Mouse (Mus musculus): ENCODE measurements around the gene Rhod. TPM values are rescaled to one million over a fixed set of nuclear protein-coding genes. Genes with fewer than 3 reads are reported as not detected.
A peak's percentile ranks its signal among the peaks of the same experiment; 100 is the strongest.

The Rhod gene
- total RNA-seq, 2 experiments from 2014 or later: 11.4 to 12.1 TPM

DNA sequence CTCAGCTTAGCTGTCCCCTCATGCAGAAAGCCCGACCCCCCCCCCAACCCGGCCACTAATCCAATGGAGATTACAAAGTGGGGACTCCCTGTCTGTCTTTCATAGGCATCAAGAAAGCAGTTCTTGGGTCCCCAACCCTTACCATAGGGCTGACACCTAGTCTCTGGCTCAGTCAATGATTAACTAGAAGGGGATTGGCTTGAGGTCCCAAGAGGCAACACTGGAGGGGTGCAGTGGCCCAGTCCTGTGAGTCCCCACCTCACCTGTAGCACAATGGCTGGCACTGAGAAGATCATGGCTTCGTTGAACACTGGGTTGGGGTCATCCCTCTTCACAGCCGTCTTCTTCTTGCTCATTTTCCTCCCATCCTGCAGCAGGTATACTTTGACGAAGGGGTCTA lies 11.4 kb upstream of the Rhod start:
- DNase-seq: no peak

GRCm38 (mm10) chr19:4449230-4449629 lies 10.0 kb upstream of the Rhod start:
- no peak for DNase-seq

GRCm38 (mm10) chr19:4447445-4447844 lies 8.2 kb upstream of the Rhod start:
- DNase-seq: no peak

DNA sequence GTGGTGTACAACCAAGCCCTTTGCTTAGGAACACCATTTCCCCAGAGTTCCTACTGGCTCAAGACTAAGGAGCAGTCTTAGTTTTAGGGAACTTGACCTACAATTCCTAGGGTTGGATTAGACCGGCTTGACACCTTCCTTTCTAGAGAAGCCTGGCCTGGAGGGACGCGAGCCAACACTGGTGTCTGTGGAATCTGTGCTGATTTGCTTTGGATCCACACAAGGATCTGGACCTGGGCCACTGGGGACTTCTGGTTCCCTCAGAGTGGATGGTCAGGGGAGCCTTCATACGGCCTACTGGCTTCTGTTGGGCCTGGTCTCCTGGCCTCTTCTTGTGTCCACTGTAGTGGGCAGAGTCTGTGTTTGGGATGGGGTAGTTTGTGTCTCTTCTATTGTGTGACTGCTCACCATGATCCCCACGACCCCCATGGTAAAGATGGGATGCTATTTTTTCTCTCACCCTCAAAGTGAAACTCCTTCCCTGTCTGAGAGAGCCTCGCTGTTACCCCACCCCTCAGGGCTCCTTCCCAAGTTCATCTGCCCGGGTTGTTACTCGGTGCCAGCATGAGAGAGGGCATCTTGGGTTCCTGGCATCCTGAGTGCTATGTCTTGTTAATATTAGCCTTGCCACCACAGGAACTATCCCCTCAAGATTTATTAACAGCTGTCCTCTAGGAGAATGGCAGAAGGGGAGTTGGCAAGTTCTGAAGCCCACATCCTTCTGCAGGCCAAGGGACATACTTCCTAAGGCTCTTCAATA lies 7.6 kb upstream of the Rhod start:
- no peak for DNase-seq

- DNase-seq: peak; percentile 87
Measured at GRCm38 (mm10) chr19:4442408-4442807, 3.2 kb upstream of the Rhod start.

GRCm38 (mm10) chr19:4441621-4442161 lies 2.5 kb upstream of the Rhod start:
- DNase-seq: peak; percentile 42

- DNase-seq: peak; percentile 63
Measured at GRCm38 (mm10) chr19:4441090-4441591, 1.9 kb upstream of the Rhod start.

GRCm38 (mm10) chr19:4440222-4440621 lies 990 bp upstream of the Rhod start:
- peak; percentile 35 for DNase-seq

- DNase-seq: no peak
Measured at GRCm38 (mm10) chr19:4438791-4439160, 456 bp downstream of the Rhod start.

- DNase-seq: no peak
Measured at GRCm38 (mm10) chr19:4437886-4438285, 1.3 kb downstream of the Rhod start.

- no peak for DNase-seq
Measured at GRCm38 (mm10) chr19:4436254-4436653, 3.0 kb downstream of the Rhod start.

- DNase-seq: no peak
Measured at GRCm38 (mm10) chr19:4434999-4435398, 4.2 kb downstream of the Rhod start.

- no peak for DNase-seq
Measured at GRCm38 (mm10) chr19:4433756-4434155, 5.5 kb downstream of the Rhod start.

- no peak for DNase-seq
Measured at GRCm38 (mm10) chr19:4430091-4430620, 9.1 kb downstream of the Rhod start.

- DNase-seq: peak; percentile 51
Measured at GRCm38 (mm10) chr19:4425610-4426366, 13.4 kb downstream of the Rhod start.

DNA sequence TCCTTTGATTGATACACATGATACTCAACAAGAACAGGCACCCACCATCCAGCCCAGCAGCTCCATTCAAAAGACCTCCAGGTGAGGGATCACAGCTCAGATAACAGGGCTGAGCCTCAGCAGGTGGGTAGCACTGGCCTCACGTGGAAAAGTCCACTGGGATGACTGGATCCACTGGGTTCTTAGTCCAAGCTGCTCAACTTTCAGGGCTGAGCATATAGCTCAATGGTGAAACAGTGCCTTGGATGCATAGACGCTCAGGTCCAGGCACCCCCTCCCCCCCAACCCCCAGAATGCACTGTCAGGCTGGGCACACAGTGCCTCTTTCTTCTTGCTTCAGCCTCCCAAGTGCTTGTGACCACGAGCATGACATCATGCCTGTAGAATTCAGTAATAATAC lies 16.2 kb downstream of the Rhod start:
- DNase-seq: no peak

DNA sequence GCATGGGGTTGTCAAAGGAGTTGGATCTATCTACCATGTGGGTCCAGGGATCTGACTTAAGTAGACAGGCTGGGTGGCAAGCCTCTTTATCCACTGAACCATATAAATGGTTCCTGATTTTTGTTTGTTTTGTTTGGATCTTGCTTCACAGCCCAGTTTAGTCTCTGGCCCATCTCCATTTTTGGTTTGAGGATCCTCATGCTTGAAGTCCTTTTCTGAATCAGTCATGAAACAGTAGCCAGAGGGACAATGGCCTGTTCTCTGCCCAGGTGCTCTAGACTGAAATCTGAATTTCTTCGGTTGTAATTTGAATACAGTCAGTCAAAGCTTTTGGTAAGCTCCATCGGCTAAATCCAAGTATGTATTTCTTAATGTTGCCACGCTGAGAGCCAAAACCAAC lies 16.7 kb downstream of the Rhod start:
- DNase-seq: no peak

- no peak for DNase-seq
Measured at GRCm38 (mm10) chr19:4420153-4420910, 18.9 kb downstream of the Rhod start.

DNA sequence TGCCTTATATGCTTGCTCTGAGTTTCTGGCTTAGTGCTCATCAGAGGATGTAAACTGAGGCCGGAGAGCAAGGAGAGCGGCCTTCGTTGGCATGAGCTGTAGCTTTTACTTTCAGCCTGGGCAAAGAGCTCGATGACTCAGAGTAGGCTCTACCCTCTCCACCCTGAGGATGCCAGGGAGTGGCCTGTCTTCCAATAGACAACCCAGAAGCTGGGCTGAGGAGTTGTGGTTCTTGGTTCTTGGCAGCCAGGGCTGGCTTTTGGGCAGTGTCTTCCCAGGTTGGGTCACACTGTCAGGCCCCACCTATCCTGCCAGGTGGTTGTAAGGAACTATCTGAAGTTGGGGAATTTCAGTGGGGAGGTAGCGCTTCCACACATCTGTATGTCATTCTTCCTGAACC lies 19.5 kb downstream of the Rhod start:
- DNase-seq: no peak

- no peak for DNase-seq
Measured at GRCm38 (mm10) chr19:4417713-4418112, 21.5 kb downstream of the Rhod start.

DNA sequence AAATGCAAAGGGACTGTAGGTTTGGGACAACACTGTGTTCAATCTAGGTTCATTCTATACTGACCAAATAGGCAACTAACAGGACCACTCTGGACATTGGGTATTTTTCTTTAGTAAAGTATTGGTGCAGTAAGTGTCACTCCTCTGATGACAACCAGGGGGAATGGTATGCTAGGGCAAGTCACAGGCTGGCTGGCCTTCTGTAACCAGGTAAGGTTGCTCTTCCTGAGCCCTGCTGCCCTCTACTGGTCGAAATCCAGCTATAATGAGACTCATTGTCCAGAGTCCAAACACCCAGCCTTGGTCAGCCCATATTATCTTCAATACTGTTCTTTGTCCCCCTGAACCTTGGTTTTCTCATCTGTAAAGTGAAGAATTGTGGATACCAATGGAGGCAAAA lies 22.0 kb downstream of the Rhod start:
- peak; percentile 83 for DNase-seq

DNA sequence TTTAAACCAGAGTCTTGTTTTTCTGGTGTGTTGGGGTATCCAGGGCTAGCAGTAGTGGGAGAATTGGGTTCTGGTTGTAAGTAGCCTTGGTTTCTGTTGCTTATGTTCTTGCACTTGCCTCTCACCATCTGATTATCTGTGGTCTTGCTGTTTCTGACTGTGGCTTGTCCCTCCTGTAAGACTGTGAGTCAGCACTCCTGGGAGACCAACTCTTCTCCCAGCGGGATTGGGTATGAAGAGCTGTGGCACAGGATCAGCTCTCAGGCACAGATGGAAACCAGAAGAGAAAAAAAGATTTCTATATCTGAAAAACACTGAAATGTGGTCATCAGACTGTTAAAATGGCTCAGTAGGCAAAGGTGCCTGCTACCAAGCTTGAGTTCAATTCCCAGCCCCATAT lies 24.6 kb downstream of the Rhod start:
- no peak for DNase-seq

- no peak for DNase-seq
Measured at GRCm38 (mm10) chr19:4409062-4409461, 30.2 kb downstream of the Rhod start.
